Mouse (Mus musculus) layer of hippocampus, adult 9-10 months (tissue): ENCODE measurements at regions not wholly inside any gene's neighbourhood (a gene's known extent, or its start where the extent isn't known, plus 50 kb on each side); places are given as distances from the start of the nearest gene placed in this dataset.

Source experiments
- DNase-seq: peaks from one replicate; pipeline ENCODE4 v3.0.0; 2022; ENCODE audit warnings: low spot score

DNA sequence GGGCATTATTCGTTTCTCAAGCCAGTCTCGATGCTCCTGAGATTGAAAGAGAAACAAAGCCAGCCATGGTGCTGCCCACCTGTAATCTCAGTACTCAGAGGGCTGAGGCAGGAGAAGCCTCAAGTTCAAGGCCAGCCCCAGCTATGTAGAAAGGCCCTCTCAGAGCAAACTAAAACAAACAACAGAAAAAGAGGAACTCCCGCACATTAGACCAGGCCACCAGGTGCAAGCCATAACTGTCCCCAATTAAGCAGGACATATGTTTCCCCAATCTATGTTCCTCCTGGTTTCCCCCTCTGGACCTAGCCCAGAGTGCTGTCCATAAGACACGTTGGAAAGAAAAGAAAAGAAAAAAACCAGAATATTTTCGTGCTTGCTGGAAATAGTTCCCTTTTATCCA, 142.5 kb downstream of the Cdc5l start:
- no peak for DNase-seq

DNA sequence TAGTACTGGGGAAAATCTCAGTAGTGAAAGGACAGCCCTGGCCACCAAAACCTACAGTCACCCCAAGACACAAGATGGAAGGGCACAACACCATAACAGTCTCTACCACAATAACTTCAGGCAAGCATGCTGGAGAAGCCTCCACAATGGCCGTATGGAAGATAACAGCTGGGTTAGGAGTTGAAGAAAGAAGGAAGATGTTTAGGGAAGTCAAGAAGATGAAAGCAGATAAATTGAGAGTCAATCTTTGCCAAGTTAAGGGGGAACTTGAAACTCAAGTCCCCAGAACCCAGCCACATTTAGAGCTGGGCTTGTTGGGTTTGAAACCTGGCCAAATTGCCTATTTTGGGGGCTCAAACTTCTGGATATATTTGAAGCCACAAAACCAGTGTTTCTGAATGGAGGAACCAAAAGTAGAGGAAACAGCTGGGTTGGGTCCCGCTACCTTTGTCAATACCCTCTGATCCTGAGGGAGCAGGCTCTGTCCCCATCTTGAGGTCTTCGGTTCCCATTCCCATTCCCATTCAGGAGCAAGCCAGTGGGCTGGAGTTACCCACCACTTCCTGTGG, 147.8 kb downstream of the Cdc5l start:
- DNase-seq: no peak

DNA sequence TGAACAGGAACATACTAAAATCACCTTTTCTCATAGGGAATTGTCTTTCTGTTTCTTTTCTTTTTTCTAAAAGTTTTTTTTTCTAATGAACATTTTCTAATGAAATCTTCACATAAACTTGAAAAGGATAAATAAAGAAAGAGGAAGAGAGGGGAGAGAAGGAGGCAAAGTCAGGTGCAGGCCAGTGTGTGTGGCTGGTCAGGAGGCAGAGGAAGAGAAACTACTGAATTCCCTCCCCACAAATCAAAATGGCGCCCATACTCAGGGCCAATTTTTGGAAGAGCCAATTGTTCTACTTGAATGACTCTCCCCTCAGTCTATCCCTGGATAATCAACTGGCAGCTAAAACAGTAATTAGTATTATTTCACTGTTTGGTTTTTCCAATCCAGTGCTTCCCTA, 152.0 kb downstream of the Cdc5l start:
- DNase-seq: no peak

DNA sequence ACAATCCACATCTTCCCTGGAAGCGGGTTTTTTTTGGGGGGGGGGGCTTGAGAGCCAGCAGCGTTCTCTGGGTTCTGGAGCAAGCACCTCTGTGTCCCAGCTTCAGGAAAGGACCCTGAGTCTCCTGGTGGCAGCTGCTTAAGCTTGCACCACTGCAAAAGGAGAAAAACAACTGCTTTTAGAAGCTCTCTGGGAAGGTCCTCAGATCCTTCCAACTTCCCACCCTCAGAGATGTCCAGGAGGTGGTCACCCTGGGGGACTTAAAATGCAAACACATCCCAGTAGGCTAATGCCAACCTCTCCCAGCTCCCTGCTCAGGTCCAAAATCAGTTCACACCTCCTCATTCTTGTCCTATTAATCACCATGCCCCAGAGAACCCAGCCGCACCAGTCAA, 153.7 kb downstream of the Cdc5l start:
- no peak for DNase-seq

DNA sequence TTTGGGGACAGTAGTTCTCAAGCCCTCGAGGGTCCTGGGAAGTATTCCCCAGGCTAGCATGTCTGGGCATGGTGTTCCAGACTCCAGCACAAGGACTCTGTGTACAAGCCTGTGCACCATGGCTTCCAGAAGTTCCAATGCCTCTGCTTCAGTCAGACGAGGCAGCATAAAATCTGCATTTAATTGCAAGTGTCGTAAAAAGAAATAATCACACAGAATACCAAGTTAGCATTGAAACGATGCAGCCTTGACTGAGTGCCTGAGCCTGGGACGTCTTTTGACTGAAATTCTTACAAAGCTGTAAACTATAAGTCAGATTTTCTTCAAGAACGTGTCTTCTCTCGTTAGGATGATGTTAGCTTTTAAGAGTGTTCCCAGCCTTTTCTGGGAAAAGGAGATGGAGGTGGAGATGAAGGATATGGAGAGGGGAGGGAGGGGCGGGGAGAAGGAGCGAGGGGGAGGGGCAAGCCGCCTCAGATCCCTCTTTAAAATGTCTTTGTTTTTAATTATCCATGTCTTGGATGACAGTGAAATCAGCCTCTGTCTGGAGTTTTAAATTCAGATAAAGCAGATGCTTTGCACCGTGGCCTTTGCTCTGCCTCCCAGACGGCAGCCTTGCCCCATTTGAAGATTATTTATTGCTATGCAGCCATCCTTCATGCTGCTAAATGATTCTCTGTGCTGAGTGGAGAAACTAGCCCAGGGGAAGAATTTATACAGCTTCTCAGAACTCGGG, 154.3 kb downstream of the Cdc5l start:
- no peak for DNase-seq

DNA sequence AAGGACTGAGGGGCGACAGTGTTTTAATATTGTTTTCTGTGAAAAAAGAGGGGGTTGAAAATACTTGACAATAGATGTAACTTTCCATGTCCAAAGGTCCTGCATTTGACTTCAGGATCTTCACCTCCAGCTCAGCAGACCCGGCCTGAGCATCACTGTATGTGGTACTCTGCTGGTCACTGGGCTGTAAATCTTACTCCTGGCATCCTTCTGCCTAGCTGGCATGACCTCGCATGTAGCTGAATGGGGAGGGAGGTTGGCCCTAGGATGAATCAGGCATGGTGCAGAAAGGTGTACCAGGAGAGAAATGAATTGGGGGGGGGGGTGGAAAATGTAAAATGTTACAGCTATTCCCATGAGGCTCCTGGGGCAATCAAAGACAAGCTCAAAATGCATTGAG, 156.0 kb downstream of the Cdc5l start:
- DNase-seq: no peak

DNA sequence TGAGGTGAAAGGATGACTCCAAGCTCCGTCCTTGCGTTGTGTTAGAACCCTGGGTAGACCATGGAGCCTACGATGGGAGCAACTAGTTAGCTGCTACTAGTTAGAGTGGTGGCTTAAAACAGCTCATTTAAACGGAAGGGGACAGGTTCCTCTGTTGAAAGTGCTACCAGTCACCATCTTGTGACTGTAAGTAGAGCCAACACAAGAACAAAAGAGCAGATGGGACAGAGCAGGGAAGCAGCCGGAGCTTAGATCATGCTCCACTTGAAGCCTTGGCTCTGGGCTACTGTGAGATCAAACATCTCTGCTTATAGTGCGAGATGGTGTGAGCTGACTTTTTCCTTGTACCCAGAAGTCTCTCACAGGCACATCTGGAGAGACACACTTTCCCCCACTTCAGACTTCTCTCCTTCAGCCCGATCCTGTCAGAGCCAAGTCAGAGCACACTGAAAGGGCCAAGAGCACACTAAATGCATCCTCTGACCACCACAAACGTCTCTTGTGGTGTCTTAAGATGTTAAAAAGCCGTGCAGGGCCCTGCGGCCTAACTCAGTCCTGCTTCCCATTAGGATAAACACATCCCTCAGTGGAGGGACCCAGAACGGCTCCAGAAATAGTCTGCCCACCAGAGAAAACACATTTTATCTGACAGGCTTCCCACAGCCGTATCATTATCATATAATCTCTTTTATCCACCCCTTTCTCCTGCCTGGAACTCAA, 156.7 kb downstream of the Cdc5l start:
- no peak for DNase-seq

DNA sequence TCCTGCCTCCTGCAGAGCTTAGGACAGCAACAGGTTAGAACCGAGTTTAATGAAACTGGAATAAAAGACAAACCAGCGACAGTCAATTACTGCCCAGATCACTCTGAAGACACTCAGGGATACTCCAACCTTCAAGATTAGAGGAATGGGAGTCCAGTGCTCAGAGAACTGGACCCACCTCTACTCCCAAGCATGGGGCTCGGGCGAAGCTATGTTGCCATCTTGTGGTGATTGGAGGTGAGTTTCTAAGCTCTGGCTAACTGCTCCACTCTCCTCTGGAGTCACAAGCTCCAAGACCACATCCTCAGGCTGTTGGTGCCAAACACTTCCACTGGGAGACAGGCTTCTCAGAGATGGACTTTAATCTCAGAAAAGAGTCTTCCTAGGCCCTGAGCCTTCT, 158.6 kb downstream of the Cdc5l start:
- no peak for DNase-seq

DNA sequence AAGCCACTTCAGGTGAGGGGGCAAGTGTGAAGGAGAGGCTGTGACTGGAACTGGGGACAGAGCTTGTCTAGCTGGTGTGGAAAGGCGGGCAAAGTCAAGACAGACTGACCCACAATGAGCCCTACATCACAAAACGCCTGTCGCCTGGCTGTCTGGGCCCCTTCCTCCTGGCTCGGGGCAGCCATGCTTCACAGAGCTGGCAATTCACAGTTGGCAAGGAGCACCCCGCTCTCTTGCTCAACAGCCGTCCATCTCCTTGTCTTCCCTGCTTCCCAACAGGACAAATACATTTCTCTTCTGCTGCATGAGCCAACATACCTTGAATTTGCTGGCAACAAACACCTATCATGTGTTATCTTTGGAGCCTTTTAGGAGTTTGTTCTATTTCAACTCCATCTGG, 166.8 kb downstream of the Cdc5l start:
- DNase-seq: no peak

DNA sequence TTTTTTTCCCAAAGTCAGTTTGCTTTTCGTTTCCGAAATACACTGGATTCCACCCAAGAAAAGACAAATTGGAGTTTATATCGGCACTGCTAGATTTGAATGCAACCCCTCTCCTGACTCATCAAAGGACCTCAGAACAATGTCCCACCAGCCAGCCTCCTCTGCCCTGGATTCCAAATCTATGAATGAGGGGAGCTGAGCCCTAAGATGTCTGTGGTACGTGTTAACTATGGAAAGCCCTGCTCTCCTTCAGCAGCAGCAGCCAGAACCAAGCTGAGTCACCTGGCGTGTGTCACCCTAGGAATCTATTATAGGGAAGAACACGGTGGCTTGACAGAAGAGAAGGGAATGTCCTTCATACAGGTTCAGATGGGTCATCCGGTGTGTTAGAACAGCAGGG, 167.9 kb downstream of the Cdc5l start:
- no peak for DNase-seq

DNA sequence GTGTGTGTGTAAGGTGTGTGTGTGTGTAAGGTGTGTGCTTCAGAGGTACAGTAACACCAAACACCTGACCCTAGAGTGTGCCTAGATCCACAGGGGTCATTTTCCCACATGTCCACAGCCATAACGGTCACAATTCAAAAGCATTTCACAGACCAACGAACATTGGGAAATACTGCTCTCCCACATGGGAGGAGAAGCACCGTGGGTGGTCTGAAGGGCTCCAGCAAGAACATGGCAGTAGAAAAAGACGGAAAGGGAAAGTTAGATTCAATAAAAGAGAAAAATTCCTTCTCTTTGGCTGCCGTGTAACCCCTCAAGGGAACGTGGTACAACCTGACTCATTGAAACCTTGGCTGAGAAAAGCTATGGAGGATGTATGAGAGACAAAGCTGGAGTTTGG, 169.1 kb downstream of the Cdc5l start:
- DNase-seq: no peak

DNA sequence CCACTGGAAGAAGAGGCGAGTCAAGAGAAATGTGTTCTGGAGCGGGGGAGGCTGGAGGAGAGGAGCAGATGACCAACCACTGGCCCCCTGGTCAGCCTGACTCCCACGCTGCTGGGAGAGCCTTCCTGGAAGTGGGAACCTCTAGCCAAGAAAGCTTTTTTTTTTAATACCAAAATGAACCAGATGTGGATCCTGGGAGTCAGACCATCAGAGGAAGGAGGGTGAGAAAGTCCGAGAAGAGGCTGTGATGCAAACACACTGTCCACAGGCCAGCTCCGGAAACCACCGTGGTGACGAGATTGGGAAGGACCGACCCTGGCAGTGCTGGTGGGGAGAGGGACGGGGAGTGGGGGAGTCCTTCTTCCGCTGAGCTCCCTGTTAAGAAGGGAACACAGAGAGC, 173.1 kb downstream of the Cdc5l start:
- no peak for DNase-seq

DNA sequence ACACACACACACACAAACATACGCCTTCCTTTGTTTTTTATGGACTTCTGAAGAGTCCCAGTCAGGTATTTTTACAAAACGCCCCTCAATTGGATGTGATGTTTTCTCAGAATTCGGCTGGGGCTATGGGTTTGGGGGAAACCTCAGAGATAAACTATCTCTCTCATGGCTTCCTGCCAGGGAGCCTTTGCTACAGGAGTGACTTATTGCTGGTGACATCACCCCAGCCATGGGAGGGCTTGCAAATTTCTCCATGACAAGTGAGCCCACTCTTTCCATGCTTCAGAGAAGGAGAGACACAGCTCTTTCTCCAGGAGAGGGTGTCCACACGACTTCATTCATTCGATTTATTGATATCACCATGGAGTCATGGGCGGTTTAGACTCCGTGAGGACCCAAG, 175.5 kb downstream of the Cdc5l start:
- no peak for DNase-seq

DNA sequence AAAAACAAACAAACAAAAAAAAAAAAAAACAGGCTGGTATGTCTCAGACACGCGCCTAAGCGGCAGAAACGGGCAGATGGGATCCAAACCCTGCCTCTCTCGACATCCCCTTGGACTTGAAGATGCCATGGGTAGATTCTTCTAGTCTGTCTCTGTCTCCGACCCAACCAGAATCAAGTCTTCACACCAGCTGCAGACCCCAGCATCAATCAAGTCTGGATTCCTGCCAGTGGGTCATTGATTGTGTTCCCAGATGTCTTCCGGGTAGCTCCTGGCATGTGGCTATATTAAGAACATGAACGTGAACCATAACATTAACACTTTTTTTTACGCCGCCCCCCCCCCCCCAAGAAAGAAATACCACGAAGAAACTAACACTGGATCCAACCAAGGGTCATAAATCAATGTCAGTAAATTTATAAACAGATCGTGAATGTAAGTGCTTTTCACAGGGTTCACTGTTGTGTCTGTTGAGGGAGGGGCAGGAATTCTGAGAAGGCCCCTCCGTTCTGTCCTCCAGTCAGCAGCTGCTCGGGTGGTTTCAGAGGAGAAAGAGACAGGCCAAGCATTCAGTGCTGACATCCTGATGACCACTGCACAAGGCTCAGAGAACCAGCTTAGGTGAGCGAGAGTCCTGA, 180.8 kb downstream of the Cdc5l start:
- no peak for DNase-seq

DNA sequence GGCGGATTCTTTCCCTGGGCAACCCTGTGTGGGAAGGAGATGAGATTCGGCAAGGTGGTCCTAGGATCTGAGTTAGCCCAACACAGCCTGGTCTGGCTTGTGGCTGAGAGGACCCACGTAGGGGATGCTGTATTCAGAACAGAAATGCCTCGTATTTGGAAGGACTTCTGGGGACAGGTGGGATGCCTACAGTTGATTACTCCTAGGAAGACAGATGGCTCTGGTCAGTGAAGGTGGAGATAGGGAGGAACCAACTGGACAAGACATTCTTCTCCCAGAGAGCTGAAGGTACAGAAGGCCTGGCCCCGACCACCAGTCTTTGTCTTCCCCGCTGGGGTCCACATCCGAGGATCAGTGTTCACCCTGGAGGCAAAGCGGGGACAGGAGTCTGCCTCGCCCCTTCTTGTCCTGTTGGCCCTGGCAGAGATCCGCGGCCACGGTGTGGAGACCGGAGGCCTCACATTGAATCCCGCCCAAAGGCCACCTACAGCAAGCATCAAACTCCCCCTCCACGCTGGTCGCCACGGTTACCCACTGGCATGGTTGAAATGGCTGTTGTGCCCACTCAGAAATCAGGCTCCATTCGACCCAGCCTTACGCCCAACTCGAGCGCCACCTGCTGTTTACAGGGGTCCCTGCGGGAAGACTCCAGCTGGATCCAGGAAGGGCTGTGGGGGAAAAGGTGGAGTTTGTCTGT, 182.4 kb downstream of the Cdc5l start:
- DNase-seq: peak; percentile 58

DNA sequence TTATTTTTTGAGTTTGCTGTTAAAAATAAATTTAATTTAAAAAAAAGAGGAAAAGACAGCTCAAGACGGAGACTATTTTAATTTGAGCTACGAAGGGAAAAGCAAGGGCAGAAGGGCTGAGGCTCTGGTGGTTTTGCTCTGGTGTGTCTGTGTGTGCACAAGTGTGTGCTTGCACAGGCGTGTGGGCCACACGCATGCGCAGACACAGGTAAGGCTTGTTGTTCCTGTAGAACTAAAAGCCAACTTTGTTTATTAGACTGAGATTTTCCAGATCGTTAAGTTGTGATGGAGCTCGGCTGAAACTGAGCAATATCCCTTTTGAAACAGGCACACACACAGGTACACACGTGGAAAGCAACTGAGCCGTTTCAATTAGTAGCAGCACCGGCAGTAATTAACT, 183.1 kb downstream of the Cdc5l start:
- no peak for DNase-seq

DNA sequence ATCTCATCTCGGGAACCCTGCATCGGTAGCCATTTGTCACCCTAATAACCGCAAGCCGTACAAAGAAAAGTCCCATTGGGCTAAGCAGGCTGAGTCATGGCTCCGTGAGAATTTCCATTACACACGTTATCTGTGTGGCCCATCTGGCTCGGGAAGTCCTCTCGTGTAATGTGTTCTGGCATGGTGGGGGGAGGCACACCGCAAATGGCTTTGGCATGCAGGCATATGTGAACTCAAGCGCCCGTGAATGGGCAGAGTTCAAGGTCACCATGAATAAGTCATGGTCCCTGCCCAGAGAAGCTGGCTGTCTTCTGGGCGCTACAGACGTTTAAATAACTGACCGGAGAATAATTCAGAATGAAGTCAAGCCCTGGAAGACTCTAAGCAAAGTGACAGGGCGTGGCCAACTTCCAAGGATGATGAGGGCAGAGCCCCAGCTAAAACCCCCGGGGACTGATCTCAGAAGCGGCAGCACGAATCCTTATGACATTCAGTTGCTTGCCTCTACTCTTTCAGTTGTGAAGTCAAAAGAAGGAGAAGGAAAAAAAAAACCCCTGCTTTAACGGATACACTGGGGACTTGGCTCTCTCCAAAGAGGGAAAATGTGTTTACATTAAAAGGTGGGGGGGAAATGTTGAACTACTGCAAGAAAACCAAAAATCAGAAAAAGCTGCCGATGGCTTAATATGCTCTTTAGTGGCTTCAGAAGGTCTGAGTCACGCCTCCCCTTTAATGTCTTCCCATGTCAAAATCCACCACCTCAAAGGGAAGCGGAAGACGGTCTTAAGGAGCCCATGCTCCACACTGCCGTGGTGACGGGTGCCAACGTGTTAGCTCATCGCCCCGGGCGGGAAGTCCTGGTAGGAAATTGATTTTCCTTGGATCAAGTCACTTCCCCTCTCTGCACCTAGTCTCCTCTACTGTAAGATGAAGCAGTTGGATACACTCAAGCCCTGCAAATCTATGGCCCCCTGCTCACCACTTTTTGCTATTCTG, 186.1 kb downstream of the Cdc5l start:
- DNase-seq: no peak

DNA sequence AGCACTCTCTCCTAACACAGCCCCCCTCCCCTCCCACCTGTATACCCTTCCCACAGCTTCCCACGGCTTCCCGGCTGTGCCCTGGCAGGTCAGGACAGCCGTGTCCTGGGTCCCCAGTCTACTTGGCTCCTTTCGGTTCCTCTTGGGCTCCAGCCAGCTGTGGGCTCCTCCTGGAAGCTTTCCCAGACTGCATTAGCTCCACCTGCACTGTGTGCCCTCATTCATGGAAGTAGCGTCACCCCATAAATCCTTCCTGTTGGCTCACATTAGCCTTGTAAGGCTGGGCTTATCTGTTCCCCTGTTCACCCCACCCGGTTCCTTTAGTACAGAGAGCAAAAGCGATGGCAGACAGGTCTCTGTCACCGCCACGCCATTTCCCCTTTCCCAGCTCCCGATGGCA, 188.7 kb downstream of the Cdc5l start:
- no peak for DNase-seq

DNA sequence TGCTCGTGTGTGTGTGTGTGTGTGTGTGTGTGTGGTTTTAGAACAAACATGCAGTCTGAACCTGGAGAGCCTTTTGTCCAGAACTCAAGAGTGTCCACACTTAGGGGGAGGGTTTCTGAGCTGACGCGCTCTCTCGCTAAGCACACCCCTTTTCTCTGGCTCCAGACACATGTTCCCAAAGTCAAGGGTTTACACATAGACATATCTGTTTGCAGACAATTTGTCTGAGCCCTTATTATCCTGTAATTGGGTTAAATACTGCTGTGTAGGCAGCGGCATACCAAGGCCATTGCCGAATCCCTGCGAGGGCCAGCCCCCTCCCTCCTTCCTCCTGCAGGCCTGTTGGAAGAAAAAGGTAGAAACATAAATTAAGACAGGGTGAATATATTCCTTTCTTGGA, 190.4 kb downstream of the Cdc5l start:
- DNase-seq: no peak

DNA sequence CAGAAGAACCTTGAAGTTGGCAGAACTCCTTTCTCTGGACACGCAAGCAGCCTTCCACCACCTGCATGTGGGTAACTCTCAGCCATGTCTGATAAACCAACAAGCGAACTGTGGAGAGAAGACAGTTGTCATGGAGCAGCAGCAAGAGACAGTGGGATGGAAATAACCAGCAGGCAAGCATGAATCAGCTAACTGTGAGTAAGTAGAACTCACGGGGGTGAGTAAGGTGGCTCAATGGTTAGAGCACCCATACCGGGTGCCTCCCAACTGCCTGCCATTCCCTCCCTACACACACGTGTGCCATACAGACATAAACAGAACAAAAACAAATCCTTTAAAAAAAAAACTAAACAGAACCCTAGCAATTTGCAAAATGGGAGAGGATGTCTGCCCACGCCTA, 191.5 kb downstream of the Cdc5l start:
- DNase-seq: no peak

DNA sequence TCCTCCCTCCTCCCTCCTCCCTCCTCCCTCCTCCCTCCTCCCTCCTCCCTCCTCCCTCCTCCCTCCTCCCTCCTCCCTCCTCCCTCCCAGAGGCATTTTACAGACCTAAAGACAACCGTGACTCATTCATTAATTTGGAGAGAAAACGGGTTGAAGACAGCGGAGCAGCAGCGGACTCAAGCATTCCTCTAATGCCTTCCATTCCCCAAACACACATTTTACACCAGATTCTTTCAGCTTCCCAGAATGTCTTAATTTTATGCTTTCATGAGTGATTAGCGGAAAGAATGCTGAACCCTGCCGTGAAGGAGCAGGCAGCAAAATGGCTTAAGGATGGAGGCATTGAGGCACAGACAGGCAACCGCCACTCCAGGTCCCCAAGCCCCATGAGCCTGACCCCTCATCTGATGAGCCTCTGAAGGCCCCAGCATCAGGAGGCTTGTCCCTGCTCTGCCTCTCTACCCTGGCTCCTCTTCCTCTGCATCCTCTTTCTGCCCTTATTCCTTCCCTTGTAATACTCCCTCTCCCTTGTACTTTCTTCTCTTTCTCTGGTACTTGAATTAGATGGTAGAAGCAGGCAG, 192.5 kb downstream of the Cdc5l start:
- DNase-seq: no peak
